Mouse (Mus musculus) right cerebral cortex, postnatal 10 days (tissue): ENCODE data around the gene Olfr535.
"Not testable (repeated sequence)": the region's sequence is repeated elsewhere in the genome, so short reads cannot be mapped to it uniquely, and the experiment has no call there.

Experiments used
- DNase-seq, 2 experiments: peaks; one replicate each; pipeline ENCODE4 v3.0.0; 2021; ENCODE audit warnings: low spot score in 2 of 2

Gene Olfr535

GRCm38 (mm10) chr7:140483916-140484315 is at the start of gene Olfr535:
Olfr535 (plus strand) TSS chr7:140484216.
- no peak for DNase-seq

- no peak for DNase-seq
Measured at GRCm38 (mm10) chr7:140443141-140443540, 40.9 kb upstream of the Olfr535 start.

- DNase-seq: not testable (repeated sequence)
Measured at GRCm38 (mm10) chr7:140463070-140463469, 20.9 kb upstream of the Olfr535 start, which contains the start of gene Olfr533. Olfr533 (plus strand) TSS chr7:140463370.

- no peak for DNase-seq
Measured at GRCm38 (mm10) chr7:140477886-140478285, 6.1 kb upstream of the Olfr535 start.

- peak in 1 of 2 experiments; percentile 32 for DNase-seq
Measured at GRCm38 (mm10) chr7:140478733-140479132, 5.3 kb upstream of the Olfr535 start.

GRCm38 (mm10) chr7:140488981-140489380 is 5.0 kb downstream of the Olfr535 start:
- DNase-seq: no peak

GRCm38 (mm10) chr7:140494231-140494630 is 10.2 kb downstream of the Olfr535 start:
- no peak for DNase-seq

GRCm38 (mm10) chr7:140494702-140495101 is 10.7 kb downstream of the Olfr535 start:
- no peak for DNase-seq

- DNase-seq: peak; percentile 25 to 28
Measured at GRCm38 (mm10) chr7:140507346-140508021, 23.5 kb downstream of the Olfr535 start, which contains the start of gene Olfr536. Olfr536 (minus strand) TSS chr7:140507396.

GRCm38 (mm10) chr7:140539746-140540145 is 55.7 kb downstream of the Olfr535 start:
- no peak for DNase-seq
